Mouse (Mus musculus) mouse trophoblast stem cell (cell line): ENCODE measurements around the gene Dlx2.

Experiments used
- in situ Hi-C, 2 experiments: fragments of 300-500 bp; cut with MseI, MboI; formaldehyde crosslinking; loops; 2 replicates in 1 of 2; 3 replicates in 1 of 2; pipeline ENCODE4 v1.15.1; 2025

Dlx2 gene

GRCm38 (mm10) chr2:71516995-71517394, 29.6 kb downstream of the Dlx2 start:
- in situ Hi-C loops, result no loop called here

GRCm38 (mm10) chr2:71512326-71512725, 34.2 kb downstream of the Dlx2 start:
- in situ Hi-C loops, result no loop called here

- in situ Hi-C loops, result no loop called here
These were observed 35.3 kb downstream of the Dlx2 start for GRCm38 (mm10) chr2:71511209-71511608.

DNA sequence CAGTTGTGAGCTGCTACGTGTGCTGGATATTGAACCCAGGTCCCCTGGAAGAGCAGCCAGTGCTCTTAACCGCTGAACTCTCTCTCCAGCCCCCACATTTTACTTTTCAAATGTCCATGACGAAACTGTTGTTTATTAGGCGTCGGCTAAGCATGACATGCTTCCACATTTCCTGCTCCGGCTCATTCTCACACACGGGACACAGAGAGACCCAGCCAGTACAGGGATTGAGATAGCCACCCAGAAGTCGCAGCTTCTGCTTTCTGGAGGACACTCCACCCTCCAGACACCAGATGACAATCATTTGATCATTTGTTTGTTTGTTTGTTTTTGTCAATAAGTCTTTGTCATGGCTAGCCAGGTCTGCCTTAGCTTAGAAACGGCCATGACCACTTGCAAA, 41.7 kb downstream of the Dlx2 start:
- in situ Hi-C loops, result no loop called here

DNA sequence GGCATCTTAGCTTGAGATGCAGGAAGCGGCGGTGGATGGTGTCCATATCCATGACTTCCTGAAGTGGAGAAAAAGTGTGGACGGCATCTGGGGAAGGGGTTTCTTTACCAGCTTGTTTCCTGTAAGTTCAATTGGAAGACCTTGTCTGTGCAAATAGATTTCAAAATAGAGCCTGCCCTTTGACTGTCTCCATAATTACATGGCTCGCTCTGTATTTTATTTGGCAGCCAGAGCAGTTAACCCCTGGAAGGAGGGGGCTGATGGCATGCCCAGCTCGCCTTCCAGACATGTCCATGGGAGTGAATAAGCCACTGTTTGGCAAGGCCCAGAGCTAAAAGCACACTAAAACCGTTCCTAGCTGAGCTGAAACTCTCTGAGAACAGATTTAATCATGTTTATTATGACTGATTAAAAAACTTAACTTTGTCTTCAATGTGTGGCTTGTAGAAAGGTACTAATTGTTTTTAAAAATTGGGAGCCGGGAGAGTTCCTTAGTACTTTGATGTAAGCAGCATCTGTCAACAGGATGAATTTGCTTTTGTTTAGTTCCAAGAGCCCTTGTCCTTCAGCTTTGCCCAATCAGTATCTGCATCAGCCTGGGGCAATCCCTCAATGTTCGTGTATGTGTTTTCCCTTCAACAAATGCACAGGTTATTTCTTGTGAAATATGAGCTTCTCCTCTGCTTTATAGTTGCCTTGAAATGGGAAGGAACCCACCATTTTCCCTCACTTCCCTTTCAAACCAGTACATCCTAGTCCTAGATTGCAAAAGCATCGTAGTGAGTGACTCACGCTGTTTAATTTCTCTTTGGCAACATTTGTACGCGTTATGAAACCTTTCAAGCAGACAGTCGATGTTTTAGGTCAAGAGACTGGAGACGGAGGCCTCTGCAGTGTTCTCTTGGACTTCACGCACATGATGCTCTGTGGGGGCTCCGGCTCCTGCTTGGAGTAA, 47.0 kb downstream of the Dlx2 start:
- in situ Hi-C loops, result no loop called here

DNA sequence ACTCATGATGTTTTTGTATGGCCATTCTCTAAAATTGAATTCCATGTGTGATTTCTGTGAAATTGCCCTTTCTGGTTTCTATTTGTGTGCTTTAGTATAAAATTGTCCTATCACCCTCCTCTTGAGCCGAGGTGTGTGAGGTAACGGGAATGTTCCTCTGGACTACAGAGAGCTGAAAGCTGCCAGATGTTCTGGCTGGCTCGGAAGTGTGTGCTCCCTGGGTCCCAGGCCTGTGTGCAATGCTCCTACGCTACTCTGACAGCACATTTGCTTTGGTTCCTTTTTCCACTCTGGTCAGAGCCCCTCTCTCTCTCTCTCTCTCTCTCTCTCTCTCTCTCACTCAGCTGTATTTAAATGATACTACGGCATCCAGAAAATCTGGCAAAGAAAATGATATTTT, 49.4 kb downstream of the Dlx2 start:
- in situ Hi-C loops, result no loop called here

- in situ Hi-C loops, result no loop called here
These were observed 51.6 kb downstream of the Dlx2 start for GRCm38 (mm10) chr2:71494971-71495370.

DNA sequence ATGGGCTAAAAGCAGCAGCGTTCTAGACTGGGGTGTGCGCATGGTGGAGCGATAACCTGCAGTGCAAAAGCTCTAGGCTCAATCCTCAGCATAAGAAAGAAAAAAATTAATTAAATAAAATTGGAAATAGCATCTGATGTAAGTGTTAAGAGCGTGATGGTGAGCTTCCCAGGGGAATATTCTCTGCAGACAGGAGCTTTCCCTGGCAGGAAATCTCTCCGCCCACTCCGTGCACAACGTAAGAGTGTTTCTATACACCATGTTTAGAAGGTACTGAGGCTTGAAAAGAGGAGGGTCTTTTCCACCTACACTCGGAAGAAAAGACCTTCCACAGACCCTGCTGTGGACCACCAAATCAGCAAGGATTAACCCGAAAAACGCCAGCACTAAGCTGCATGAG, 52.1 kb downstream of the Dlx2 start:
- in situ Hi-C loops, result no loop called here
